Mouse (Mus musculus) thymus, postnatal 25 days (tissue): ENCODE measurements around the gene Cmtm8.

Experiments
- DNase-seq: peaks from one replicate; pipeline ENCODE4 v3.0.0; 2022

The Cmtm8 gene

GRCm38 (mm10) chr9:114818918-114819317, 25.0 kb downstream of the Cmtm8 start:
- no peak for DNase-seq

- no peak for DNase-seq
Observed at GRCm38 (mm10) chr9:114817012-114817411, 26.9 kb downstream of the Cmtm8 start.

GRCm38 (mm10) chr9:114816121-114816520, 27.8 kb downstream of the Cmtm8 start:
- no peak for DNase-seq

- peak; percentile 56 for DNase-seq
Observed at GRCm38 (mm10) chr9:114815315-114815714, 28.6 kb downstream of the Cmtm8 start.

GRCm38 (mm10) chr9:114812001-114812400, 32.0 kb downstream of the Cmtm8 start:
- no peak for DNase-seq

GRCm38 (mm10) chr9:114810837-114811236, 33.1 kb downstream of the Cmtm8 start:
- no peak for DNase-seq

- no peak for DNase-seq
Observed at GRCm38 (mm10) chr9:114808671-114809070, 35.3 kb downstream of the Cmtm8 start.

GRCm38 (mm10) chr9:114807261-114807660, 36.7 kb downstream of the Cmtm8 start:
- no peak for DNase-seq

GRCm38 (mm10) chr9:114805151-114805671, 38.7 kb downstream of the Cmtm8 start:
- no peak for DNase-seq

- DNase-seq, result no peak
Observed at GRCm38 (mm10) chr9:114802191-114802590, 41.8 kb downstream of the Cmtm8 start.

- DNase-seq, result no peak
Observed at GRCm38 (mm10) chr9:114801301-114801700, 42.7 kb downstream of the Cmtm8 start.

- DNase-seq, result no peak
Observed at GRCm38 (mm10) chr9:114799498-114800107, 44.4 kb downstream of the Cmtm8 start.

- no peak for DNase-seq
Observed at GRCm38 (mm10) chr9:114798845-114799244, 45.1 kb downstream of the Cmtm8 start.

- DNase-seq, result peak; percentile 84
Observed at GRCm38 (mm10) chr9:114797329-114798004, 46.5 kb downstream of the Cmtm8 start.

- no peak for DNase-seq
Observed at GRCm38 (mm10) chr9:114796473-114797050, 47.4 kb downstream of the Cmtm8 start.

GRCm38 (mm10) chr9:114794491-114794890, 49.5 kb downstream of the Cmtm8 start:
- no peak for DNase-seq

GRCm38 (mm10) chr9:114793764-114794295, 50.1 kb downstream of the Cmtm8 start:
- no peak for DNase-seq

- DNase-seq, result no peak
Observed at GRCm38 (mm10) chr9:114789989-114790388, 54.0 kb downstream of the Cmtm8 start.

GRCm38 (mm10) chr9:114789557-114789956, 54.4 kb downstream of the Cmtm8 start:
- no peak for DNase-seq

- DNase-seq, result no peak
Observed at GRCm38 (mm10) chr9:114788697-114789096, 55.3 kb downstream of the Cmtm8 start.

GRCm38 (mm10) chr9:114787716-114788115, 56.2 kb downstream of the Cmtm8 start:
- no peak for DNase-seq

- DNase-seq, result no peak
Observed at GRCm38 (mm10) chr9:114787134-114787533, 56.8 kb downstream of the Cmtm8 start.

- DNase-seq, result no peak
Observed at GRCm38 (mm10) chr9:114785432-114786125, 58.4 kb downstream of the Cmtm8 start.
